Mouse (Mus musculus): ENCODE data around the gene Tmem30a. TPM values are rescaled to one million over a fixed set of nuclear protein-coding genes. Genes with fewer than 3 reads are reported as not detected.

Gene Tmem30a
- polyA plus RNA-seq, 1 experiment = 23.0 TPM

DNA sequence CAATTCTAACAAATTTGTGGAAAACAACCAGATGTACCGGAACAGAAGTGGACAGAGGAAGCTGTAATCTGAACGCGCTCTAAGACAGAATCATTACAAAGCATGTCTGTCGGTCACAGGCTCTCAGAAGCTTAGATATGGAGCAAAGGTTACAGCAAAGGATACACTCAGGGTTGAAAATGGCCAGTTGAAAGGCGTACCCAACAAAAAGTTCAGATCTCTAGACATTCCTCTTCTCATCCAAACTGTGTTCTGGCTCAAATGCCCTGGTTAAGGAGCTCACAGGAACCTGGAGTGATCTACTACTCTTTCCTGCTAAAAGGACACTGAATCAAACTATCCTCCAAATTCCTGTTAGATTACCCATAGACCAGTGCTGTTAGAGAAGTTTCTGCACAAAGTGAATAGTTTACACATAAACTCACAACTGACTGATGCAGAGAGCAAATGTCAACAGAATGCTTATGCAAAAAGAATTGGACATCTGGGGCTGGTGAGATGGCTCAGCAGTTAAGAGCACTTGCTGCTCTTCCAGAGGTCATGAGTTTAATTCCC, 26.2 kb downstream of the Tmem30a start:
- peaks cover 3% of the 10 kb centered on the region; the same call in 1 of the 2 replicates for H3K36me3 ChIP-seq (ENCODE audit: control insufficient read depth, insufficient read depth, low read length)
- no peaks in the 10 kb centered on the region for H3K27me3 ChIP-seq (ENCODE audit: control insufficient read depth, insufficient read depth, low read length)
- no peak overlapping the region for H3K27ac ChIP-seq (ENCODE audit: insufficient read depth, low read length)
- no peak for DNase-seq (ENCODE audit: low read depth in 1 of 2, low spot score in 2 of 2)
- no peak overlapping the region for H3K4me3 ChIP-seq (ENCODE audit: extremely low read depth, insufficient read depth, insufficient read length)
- no peaks in the 10 kb centered on the region for H3K4me1 ChIP-seq (ENCODE audit: control insufficient read depth, insufficient read depth, insufficient read length)
- TF ChIP-seq POLR2A (IDR thresholded peaks at IDR 0.05; ENCODE audit: low read depth, low read length) = no peak
- TF ChIP-seq CTCF (IDR thresholded peaks at IDR 0.05; ENCODE audit: extremely low read depth, insufficient read depth, insufficient read length, insufficient replicate concordance) = no peak
- 94% methylated on average over 5 of the region's 5 CpGs for WGBS

DNA sequence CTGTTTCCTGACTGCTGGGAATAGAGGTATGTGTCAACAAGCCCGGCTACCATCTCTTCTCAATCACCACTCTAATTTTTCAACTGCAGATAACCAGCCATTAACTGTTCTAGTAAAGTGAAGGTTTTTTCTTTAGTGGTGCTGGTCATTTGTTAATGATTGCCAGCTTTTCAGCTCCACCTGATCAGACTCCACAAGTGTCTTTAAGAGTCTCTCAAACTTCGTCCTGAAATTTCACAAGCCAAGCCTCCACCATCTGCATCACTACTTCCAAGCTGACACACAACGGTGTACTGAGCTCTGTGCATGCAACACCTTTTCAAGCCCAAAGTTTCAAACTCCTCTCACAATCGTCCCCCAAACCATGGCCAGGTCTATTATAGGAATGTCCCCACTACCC, 28.0 kb downstream of the Tmem30a start:
- DNase-seq (ENCODE audit: low read depth in 1 of 2, low spot score in 2 of 2) = no peak
- H3K4me1 ChIP-seq (ENCODE audit: control insufficient read depth, insufficient read depth, insufficient read length) = 0 out of 2 replicates have a peak, but pooled peaks cover under 1% of the 10 kb centered on the region
- TF ChIP-seq CTCF (IDR thresholded peaks at IDR 0.05; ENCODE audit: extremely low read depth, insufficient read depth, insufficient read length, insufficient replicate concordance) = no peak
- TF ChIP-seq POLR2A (IDR thresholded peaks at IDR 0.05; ENCODE audit: low read depth, low read length) = no peak
- no peaks in the 10 kb centered on the region for H3K27me3 ChIP-seq (ENCODE audit: control insufficient read depth, insufficient read depth, low read length)
- no peak overlapping the region for H3K4me3 ChIP-seq (ENCODE audit: extremely low read depth, insufficient read depth, insufficient read length)
- H3K27ac ChIP-seq (ENCODE audit: insufficient read depth, low read length) = no peak overlapping the region
- 94% methylated on average over 4 of the region's 4 CpGs for WGBS
- H3K36me3 ChIP-seq (ENCODE audit: control insufficient read depth, insufficient read depth, low read length) = peaks cover under 1% of the 10 kb centered on the region; the same call in 1 of the 2 replicates

DNA sequence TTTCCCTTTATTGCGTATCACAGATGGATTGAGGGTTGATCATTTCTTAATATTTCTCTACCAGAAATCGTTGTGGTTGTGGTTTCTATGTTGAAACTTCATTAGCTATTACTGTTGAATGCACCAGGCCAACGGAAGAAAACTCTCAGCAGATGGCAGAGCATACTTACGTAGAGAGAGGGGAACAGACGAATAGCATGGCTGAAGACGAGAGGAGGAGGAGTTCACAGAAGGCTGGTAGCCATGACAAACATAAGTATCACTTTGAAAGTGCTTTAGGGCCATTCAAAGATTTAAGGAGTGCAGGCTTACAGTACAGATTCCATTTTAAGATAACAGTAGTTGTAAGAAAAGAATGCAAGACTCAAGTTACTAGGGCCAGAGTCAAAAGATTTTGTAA, 30.8 kb downstream of the Tmem30a start:
- Histone ChIP-seq H3K4me1 (ENCODE audit: control insufficient read depth, insufficient read depth, insufficient read length) (peaks cover 4% of the 10 kb centered on the region), H3K27me3 (ENCODE audit: control insufficient read depth, insufficient read depth, low read length) (no peaks in the 10 kb centered on the region), H3K36me3 (ENCODE audit: control insufficient read depth, insufficient read depth, low read length) (peaks cover 2% of the 10 kb centered on the region; the same call in 1 of the 2 replicates), H3K27ac (ENCODE audit: insufficient read depth, low read length) (no peak overlapping the region), H3K4me3 (ENCODE audit: extremely low read depth, insufficient read depth, insufficient read length) (no peak overlapping the region)
- WGBS = 73% methylated on average over 6 of the region's 6 CpGs
- no peak for DNase-seq (ENCODE audit: low read depth in 1 of 2, low spot score in 2 of 2)
- no peak for TF ChIP-seq CTCF (IDR thresholded peaks at IDR 0.05; ENCODE audit: extremely low read depth, insufficient read depth, insufficient read length, insufficient replicate concordance)

DNA sequence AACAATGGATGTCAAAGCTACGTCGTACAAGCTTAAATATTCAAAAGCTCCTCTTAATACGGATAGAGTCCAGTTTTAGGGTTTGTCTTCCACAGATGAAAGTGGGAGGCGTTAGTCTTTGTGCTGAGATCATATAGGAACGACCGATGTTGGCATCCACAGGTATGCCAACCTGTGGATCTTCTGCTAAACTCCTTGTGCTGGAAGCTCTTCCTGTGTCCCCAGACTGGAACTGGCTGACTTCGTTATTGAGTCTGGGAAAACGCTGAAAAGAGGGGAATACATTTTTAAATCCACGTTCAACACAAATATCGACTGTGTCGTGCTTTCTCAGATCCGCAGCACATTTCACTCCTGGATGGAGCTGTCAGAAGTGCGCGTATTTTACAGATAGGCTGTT, 33.2 kb downstream of the Tmem30a start:
- no peak for TF ChIP-seq POLR2A (IDR thresholded peaks at IDR 0.05; ENCODE audit: low read depth, low read length)
- no peak for TF ChIP-seq CTCF (IDR thresholded peaks at IDR 0.05; ENCODE audit: extremely low read depth, insufficient read depth, insufficient read length, insufficient replicate concordance)
- Histone ChIP-seq H3K27ac (ENCODE audit: insufficient read depth, low read length) (peak overlapping the region; percentile 74), H3K36me3 (ENCODE audit: control insufficient read depth, insufficient read depth, low read length) (peaks cover 8% of the 10 kb centered on the region), H3K4me1 (ENCODE audit: control insufficient read depth, insufficient read depth, insufficient read length) (peaks cover 4% of the 10 kb centered on the region), H3K4me3 (ENCODE audit: extremely low read depth, insufficient read depth, insufficient read length) (peak overlapping the region; percentile 78), H3K27me3 (ENCODE audit: control insufficient read depth, insufficient read depth, low read length) (no peaks in the 10 kb centered on the region)
- WGBS = 6% methylated on average over 14 of the region's 14 CpGs
- DNase-seq (ENCODE audit: low read depth in 1 of 2, low spot score in 2 of 2) = no peak

DNA sequence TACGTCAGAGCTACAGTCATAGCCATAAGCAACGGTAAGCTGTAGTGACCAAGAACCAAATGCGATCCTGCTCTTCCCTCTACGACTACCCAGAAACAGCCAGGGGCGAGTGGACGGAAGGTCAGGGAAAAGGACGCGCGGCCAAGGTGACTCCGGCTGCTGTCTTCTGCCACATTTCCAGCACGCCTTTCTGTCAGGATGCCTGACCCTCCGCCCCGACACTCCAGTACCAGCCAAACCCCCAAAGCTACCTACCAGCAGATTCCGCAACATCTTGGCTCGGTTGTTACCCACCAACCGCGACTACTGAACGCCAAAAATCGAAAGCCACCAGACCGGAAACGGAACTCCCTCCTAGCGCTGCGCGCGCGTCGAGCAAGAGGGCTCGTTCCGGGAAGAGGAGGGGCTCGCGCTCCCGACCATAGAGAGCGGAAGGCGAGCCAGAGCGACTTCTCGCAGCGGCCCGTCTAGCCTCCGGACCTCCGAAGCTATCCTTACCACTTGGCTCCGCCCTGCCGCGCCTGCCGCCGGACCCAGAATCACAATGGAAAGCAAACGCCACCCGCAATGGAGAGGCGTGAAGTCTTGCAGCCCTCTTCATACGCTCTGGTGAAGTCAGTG, 33.8 kb downstream of the Tmem30a start, which contains the start of gene Cox7a2:
TSS of gene Cox7a2 (minus strand) at position 494 of the 621 bp plus-strand sequence.
- Histone ChIP-seq H3K4me3 (ENCODE audit: extremely low read depth, insufficient read depth, insufficient read length) (peak within 1 kb of the TSS; percentile 94), H3K36me3 (ENCODE audit: control insufficient read depth, insufficient read depth, low read length) (peaks cover 10% of the 10 kb centered on the region), H3K27ac (ENCODE audit: insufficient read depth, low read length) (peak within 1 kb of the TSS; percentile 89), H3K27me3 (ENCODE audit: control insufficient read depth, insufficient read depth, low read length) (no peaks in the 10 kb centered on the region), H3K4me1 (ENCODE audit: control insufficient read depth, insufficient read depth, insufficient read length) (peaks cover 4% of the 10 kb centered on the region)
- DNase-seq (ENCODE audit: low read depth in 1 of 2, low spot score in 2 of 2) = peak; percentile 91 to 97
- under 1% methylated on average over 49 of the region's 49 CpGs for WGBS
- TF ChIP-seq POLR2A (IDR thresholded peaks at IDR 0.05; ENCODE audit: low read depth, low read length) (peak; percentile 45; the same call in 1 of the 2 replicates), CTCF (IDR thresholded peaks at IDR 0.05; ENCODE audit: extremely low read depth, insufficient read depth, insufficient read length, insufficient replicate concordance) (no peak)

DNA sequence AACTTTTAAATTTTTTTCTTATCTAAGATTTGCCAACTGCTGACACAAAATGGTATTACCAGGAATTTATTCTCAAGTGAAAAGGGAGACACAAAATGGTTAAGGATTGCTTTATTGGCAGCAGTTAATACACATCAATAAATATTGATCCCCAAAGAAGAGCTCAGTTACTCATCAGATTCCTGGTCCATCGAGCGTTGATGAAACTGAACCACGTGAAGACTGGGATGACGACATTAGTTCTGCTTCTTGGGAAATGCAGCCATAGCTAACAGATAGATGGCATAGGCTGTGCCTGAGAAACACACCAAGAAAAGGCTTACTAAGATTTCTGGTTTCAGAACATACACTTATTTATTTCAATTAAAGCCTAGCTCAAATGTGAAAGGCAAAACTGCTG, 38.0 kb downstream of the Tmem30a start:
- no peak for TF ChIP-seq CTCF (IDR thresholded peaks at IDR 0.05; ENCODE audit: extremely low read depth, insufficient read depth, insufficient read length, insufficient replicate concordance)
- TF ChIP-seq POLR2A (IDR thresholded peaks at IDR 0.05; ENCODE audit: low read depth, low read length) = no peak
- peaks cover 21% of the 10 kb centered on the region for H3K36me3 ChIP-seq (ENCODE audit: control insufficient read depth, insufficient read depth, low read length)
- H3K27ac ChIP-seq (ENCODE audit: insufficient read depth, low read length) = no peak overlapping the region
- peaks cover 4% of the 10 kb centered on the region for H3K4me1 ChIP-seq (ENCODE audit: control insufficient read depth, insufficient read depth, insufficient read length)
- no peak for DNase-seq (ENCODE audit: low read depth in 1 of 2, low spot score in 2 of 2)
- no peak overlapping the region for H3K4me3 ChIP-seq (ENCODE audit: extremely low read depth, insufficient read depth, insufficient read length)
- H3K27me3 ChIP-seq (ENCODE audit: control insufficient read depth, insufficient read depth, low read length) = no peaks in the 10 kb centered on the region
- 90% methylated on average over 4 of the region's 4 CpGs for WGBS

DNA sequence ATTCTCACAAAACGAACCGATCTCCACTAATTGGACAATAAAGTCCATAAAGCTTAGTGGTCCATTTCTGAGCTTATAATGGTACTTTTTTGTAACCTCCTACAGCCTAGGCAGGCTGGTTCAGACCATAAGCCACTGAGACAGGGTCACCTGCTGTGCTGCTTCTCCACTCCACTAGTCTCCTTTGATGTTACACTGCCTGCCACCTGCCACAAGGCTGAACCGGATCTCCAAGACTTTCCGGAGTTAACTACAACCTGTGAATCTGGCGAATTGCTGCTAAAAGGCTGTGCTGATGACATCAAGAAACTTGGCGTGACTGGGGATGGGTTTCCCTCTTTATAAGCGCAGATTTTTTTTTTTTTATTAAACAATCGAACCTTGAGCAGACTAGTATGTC, 41.5 kb downstream of the Tmem30a start:
- H3K4me3 ChIP-seq (ENCODE audit: extremely low read depth, insufficient read depth, insufficient read length) = no peak overlapping the region
- no peak for TF ChIP-seq POLR2A (IDR thresholded peaks at IDR 0.05; ENCODE audit: low read depth, low read length)
- no peak for TF ChIP-seq CTCF (IDR thresholded peaks at IDR 0.05; ENCODE audit: extremely low read depth, insufficient read depth, insufficient read length, insufficient replicate concordance)
- WGBS = 88% methylated on average over 8 of the region's 8 CpGs
- H3K27ac ChIP-seq (ENCODE audit: insufficient read depth, low read length) = no peak overlapping the region
- H3K36me3 ChIP-seq (ENCODE audit: control insufficient read depth, insufficient read depth, low read length) = peaks cover 21% of the 10 kb centered on the region
- no peak for DNase-seq (ENCODE audit: low read depth in 1 of 2, low spot score in 2 of 2)
- no peaks in the 10 kb centered on the region for H3K4me1 ChIP-seq (ENCODE audit: control insufficient read depth, insufficient read depth, insufficient read length)
- H3K27me3 ChIP-seq (ENCODE audit: control insufficient read depth, insufficient read depth, low read length) = no peaks in the 10 kb centered on the region

All from spleen, adult 2 months (tissue).